Mouse (Mus musculus): Measurements from ENCODE around the gene Elmo2.
A peak's percentile ranks its signal among the peaks of the same experiment; 100 is the strongest.

Gene Elmo2

DNA sequence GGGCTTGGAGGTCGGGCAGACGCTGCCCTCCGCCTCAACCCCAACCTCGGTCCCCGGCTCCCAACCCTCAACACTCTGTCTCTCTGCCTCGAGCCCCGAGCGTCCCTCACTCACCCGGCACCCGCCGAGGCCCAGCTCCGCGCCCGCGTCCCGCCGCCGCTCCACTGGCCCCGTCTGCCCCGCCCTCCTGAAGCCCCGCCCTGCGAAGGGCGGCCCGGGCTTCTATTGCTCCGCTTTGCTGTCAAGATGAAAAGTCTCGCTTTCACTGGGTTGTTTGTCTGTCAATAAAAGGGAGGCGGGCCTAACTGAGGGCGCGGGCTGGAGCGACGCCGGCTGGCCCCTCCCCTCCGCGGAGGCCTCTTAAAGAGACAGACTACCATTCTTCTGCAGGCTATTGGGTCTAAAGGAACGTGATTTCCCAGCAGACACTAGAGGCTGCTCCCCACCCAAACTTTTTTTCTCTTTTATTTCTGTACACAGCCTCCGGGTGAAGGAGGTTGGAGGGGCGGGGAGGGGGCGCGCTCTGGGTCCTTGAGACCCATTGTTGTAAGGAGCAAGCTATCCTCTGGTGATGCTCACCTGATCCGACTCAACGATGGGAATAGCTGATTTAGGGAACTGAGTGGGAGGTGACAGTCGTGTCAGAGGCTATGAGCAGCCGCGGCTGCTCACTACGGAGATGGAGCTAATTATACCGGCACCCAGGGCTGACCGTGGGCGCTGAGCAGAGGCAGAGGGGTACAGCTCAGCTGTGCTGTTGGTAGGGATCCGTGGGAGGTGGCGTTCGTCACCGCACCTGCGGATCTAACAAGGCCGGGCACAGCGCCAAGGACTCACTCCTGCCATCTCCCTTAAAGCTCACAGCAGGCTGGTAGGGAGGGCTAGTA, at the start of gene Elmo2:
TSS of gene Elmo2 (minus strand) at position 176 of the 887 bp plus-strand sequence.
- DNase-seq (ENCODE audit: low read depth, low spot score) = peak; percentile 98

DNA sequence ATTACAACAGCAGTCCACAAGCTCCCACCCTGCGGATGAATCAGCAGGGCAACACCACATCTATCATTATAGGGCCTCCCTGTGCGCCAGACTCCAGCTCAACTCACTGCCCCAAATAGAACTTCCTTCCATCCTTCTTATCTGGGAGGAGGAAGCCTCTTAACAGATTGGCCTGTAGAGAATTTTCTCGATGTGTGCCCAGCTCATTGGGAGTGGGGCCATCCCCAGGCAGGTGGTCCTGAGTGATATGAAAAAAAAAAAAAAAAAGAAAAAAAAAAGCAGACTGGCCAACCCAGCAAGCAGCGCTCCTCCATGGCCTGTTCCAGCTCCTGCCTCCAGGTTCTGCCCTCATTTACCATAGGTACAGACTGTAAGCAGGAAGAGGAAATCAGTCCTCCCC, 49.7 kb upstream of the Elmo2 start:
- no peak for DNase-seq (ENCODE audit: low read depth, low spot score)

DNA sequence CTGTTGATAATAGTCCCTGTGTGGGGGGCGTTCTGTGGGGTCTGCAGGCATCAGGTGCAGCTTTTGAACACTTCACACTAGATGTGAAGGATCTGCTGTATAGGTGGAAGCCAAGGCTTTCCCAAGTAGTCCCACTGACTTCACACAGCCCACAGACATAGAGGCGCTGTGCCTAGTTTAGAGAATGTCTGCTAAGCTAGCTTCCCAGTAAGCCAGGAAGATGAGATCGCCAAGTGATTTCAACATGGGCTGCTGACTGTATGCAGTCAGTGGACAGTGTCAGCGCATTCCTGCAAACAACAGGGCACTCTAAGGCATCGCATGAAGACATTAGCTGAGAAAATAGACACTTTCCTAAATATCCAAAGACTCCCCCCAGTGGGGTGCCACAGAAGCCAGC, 49.2 kb upstream of the Elmo2 start:
- no peak for DNase-seq (ENCODE audit: low read depth, low spot score)

DNA sequence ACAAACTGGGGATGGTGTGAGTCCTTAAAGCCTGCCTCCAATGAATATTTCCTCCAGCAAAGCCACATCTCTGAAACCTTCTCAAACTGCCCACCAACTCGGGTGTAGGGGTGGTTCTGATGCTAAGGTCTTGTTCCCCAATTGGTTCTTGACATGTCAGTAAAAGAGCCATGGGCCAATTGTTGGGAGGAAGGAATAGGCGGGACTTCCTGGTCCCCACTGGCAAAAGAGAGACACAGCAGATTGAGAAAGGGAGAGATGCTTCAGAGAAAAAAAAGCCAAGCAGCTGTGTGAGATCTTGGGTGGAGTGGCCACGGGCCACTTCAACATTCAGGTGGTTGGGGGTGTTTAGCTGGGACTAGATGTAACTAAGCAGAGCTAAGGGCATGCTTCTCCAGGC, 44.8 kb upstream of the Elmo2 start:
- no peak for DNase-seq (ENCODE audit: low read depth, low spot score)

DNA sequence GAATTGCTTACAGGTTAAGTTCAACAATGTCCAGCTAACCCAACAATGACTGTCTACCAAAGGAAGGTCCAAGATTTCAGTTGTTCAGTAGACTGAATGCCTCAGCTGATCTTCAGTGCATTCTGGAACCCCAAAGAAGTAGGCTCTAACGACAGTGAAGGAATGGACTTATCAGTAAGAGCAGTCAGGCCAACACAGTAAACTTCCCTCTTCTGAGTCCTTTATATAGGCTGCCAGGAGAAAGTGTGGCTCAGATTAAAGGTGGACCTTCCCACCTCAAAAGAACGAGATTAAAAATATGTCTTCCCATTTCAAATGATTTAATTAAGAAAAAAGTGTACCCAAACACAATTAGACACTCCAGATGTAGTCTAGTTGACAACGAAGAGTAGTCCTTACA, 44.1 kb upstream of the Elmo2 start:
- no peak for DNase-seq (ENCODE audit: low read depth, low spot score)

DNA sequence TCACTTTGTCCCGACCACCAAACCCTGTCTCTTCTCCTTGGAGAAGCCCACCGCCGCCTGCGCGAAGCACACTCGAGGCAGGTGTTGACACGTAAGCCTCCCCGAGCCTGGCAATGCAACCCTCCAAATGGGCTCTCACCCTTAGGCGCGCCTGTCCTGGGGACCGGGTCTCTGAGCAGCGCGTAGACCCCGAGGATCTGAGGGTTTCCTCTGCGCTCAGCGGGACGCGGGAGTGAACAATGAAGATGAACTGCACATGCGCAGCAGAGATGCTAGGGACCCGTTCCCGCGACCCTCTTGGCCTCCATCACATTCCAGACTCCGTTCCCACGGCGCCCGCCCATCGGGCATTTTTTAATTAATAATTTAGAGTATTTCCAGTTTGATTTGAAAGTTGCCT, 42.2 kb upstream of the Elmo2 start, which contains the start of gene Zfp663:
TSS of gene Zfp663 (minus strand) at position 234 of the 400 bp plus-strand sequence.
- DNase-seq (ENCODE audit: low read depth, low spot score) = no peak

DNA sequence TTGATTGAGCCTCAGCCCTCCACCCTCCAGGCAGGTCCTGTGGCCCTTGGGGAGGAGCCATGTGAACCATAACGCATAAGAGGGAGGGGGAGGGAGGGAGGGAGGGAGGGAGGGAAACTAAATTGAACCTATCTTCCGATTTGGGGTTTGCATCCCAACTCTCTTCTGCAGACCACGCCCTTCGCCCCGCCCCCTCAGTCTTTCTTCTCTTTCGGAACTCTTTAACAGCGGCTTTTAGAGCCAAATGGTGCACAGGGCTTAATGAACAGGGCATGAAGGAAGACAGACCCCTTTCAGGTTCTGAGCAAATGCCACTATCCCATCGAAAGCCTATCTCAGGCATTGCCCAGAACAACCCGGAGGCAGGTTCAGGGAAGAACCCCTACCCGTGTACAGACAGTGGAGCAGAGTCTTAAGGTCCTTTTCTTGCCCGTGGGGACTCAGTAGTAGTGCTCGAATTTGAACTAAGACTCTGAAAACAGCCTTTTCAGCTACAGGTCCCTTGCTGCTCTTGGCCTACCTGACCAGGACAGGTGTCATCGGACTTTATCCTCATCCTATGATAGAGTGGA, 41.7 kb upstream of the Elmo2 start:
- DNase-seq (ENCODE audit: low read depth, low spot score) = no peak

DNA sequence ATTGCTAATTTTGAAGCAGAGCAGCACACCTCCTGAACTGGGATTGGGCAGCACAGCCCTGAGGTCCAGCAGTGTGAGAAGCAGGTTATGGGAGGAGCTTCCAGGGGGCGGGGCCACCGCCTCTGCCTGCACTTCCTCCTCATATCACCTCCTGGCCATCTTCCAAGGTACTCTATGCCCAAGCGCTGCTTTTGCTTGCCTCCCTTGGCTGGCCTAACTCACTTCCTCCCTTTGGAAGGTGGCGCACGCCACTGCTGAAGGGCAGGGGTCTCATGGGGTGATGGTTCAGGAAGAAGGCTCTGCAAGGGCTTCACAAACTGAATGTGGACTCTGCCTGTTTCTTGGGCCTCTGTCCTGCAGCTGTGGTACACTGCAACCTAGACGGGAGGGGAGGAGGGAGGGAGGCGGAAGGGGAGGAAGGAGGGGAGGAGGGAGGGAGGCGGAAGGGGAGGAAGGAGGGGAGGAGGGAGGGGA, 40.8 kb upstream of the Elmo2 start:
- DNase-seq (ENCODE audit: low read depth, low spot score) = no peak

DNA sequence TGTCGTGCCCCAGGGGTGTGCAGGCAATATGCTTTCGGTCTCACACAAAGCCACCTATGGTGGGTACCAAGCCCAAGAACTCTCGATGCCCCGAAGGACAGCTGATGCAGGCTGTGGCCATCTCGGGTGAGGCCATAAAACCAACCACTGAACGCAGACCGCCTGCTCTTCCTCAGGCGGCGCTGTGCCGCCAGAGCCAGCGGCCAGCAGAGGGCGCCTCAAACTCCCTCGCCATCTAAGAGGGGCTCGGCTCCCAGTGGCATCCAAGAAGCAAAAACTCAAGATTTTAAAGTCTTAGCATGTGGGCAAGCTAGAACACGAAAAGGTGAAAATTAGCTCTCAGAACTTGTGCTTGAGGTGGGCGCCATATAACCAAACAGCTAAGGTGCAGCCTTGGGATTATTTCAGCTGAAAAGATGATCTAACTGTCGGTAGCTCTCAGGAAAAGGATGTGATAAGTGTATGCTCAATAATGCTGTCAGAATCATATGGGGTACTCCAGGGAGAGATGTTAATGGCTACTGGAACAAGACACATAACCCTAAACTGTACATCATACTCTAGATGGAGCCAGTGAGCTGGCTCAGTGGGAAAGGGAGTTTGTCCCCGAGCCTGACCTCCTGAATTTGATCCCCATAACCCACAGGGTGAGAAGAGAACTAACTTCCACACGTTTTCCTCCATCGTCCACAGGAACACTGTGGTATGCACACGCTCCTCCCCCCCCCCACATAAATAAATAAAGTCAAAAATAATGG, 38.2 kb upstream of the Elmo2 start:
- no peak for DNase-seq (ENCODE audit: low read depth, low spot score)

DNA sequence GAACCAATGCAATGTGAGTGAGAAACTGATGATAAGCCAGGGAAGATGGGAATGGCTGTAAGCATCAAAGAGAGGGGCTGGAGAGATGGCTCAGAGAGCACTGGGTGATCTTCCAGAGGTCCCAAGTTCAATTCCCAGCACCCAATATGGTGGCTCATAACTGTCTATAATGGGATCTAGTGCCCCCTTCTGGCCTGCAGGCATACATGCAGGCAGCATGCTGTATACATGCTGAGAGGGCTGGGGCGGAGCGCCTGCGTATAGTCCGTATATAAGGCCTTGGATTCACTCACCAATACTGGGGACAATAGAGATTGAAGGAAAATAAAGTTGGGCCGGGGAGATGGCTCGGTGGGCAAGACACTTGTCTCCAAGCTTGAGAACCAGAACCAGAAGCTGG, 37.0 kb upstream of the Elmo2 start:
- no peak for DNase-seq (ENCODE audit: low read depth, low spot score)

DNA sequence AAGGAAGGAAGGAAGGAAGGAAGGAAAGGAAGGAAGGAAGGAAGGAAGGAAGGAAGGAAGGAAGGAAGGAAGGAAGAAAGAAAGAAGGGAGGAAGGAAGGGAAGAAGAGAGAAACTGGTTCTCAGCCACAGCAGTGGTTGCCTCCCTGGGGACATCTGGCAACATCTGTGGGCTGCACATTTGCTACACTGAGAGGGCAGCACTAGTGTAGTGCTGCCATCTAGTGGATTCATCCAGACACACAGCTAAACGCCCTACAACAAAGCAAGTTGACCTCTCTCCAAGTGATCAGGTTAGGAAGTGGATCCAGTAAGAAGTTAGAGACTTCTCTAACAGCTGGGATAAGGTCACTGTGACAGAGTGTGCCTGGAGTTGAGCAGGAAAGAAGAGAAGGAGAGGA, 34.6 kb upstream of the Elmo2 start:
- DNase-seq (ENCODE audit: low read depth, low spot score) = no peak

DNA sequence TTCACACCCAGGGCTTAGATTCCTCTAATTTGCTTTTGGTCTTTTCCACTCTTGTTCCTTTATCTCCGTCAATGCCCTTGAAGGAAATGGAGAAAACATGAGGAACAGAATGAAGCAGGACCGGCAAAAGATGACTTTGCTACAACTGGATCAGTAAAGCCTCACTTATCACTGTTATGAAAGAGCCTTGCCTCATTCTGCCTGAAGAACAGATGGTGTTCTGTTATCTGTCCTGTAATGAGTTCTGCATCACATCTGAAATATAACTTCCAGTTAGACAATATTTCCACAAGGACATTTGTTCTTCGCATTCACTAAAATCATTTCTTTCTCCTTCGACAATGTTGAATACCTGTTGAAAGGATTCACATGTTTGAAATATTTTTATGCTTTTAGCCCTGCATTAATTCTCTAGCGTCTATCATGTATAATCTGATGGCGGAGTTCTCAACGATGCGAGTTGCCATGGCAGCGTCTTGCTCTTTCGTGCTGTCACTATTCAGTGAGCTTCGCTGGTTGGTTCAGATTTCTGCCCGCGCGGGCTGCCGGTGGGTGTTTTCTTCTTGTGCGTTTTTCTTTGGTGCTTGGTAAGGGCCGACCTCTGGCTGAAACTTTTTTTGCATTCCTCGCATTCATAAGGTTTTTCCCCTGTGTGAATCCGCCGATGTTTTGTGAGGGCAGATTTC, 25.7 kb upstream of the Elmo2 start:
- peak; percentile 62 for DNase-seq (ENCODE audit: low read depth, low spot score)

DNA sequence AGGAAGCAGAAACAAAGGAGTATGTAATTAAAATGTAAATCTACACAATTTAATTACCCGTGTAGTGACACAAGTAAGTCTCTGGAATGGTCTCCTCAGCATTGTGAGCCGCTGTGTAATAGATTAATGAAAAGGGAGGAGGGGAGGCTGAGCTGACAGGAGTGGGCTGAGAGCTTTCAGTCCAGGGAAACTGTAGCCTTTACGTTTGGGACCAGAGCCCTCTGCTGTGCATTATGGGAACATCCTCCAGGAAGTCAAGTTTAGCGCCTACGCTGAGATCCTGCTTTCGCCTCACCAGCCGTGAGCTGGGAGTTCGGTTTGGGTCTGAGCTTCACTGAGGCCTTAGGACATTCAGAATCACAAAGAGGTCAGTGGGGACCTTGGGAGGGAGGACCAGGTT, 23.2 kb upstream of the Elmo2 start:
- no peak for DNase-seq (ENCODE audit: low read depth, low spot score)

DNA sequence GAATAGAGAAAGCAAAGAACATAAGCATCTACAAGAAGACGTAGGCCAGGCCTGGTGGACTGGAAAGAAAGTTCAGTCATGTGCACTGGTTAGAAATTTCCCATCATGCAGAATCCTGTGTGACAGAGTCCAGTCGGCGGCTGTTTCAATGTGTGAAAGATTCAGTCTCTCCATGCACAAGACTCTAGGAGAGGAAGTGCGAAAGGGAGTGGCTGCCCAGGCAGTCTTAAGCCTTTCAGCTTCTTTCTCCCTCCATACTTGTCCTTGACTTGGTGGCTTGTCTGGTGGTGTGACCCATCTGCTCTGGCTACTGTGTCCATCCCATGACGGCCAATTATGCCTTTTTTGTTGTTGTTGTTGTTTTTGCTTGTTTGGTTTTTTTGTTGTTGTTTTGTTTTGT, 19.9 kb upstream of the Elmo2 start:
- DNase-seq (ENCODE audit: low read depth, low spot score) = no peak

DNA sequence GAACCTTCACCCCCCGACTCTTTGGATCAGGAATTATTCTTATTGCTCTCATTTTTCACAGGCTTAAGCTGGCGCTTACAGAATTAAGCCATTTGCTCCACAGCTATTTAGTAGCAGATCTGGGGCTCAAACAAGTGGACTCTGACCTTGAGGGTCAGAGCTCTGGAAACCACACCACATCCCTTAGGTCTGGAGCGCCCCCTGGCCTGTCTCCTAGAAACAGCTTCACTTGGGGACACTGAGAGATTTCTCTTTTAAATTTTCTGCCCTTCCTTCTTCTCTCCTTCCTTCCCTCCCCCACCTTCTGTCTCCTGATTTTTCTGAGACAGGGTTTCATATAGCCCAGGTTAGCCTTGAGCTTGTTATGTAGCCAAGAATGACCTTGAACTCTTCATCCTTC, 10.9 kb upstream of the Elmo2 start:
- DNase-seq (ENCODE audit: low read depth, low spot score) = no peak

DNA sequence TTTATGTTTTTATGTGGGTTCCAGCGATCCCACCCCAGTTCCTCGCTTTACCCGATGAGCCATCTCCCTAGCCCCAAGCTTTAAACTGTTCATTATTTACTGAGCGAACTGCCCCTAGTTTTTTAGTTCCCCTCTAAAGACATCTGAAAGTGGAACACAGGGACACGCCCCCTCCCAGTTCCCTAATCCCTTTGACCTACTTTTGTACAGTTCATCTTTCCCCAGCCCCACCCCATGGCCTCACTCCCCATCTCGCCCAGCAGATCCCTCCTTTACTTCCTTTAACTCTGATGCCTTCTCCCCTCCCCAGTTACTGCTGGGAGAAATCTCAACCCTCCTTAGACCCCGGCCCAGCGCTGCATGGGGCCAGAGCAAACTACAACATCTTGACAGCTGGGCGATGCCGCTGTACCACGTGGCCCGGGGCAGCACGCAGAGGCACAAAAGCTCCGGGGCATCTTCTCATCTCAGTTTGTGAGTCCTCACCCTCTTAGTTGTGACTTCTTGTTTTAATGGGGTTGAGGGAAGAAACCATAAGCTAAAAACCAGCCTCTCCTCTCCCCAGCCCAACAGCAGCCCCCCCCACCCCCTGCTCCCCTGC, 6.4 kb upstream of the Elmo2 start:
- DNase-seq (ENCODE audit: low read depth, low spot score) = no peak

DNA sequence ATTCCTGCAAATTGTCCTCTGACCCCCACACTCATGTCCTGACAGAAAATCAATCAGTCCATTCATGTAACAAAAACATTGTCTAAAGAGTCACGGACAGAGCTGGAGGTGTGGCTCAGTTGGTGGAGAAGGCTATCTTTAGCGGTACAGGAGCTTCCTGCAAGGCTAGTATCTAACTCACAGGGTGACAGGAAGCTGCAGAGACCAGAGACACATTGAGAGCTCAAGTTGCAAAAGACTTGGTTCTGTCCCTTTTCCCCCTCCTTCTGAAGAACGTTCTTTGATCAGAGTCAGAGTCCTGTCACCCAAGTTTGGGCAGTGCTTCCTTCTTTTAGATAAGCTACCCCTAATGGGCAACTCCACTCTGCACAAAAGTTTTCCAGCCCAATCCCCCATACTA, 3.4 kb upstream of the Elmo2 start:
- no peak for DNase-seq (ENCODE audit: low read depth, low spot score)

DNA sequence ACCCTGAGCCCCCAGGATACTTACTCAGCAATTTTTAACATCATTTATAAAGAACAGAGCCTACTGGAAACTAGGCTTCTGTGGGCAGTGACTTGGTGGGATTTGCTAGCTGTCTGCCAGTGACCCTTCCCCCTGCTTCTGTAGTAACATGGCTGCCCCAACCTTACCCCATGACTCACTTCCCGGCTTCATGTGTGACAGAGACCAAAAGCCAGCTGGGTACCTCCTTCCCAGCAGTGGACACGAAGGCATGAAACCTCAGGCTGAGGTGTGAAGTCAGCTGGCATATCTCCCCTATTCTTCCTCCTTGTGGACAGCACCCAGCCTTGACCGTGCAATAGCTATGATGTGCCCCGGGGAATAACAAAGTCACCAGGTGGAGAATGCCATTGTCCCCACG, 2.5 kb upstream of the Elmo2 start:
- DNase-seq (ENCODE audit: low read depth, low spot score) = no peak

DNA sequence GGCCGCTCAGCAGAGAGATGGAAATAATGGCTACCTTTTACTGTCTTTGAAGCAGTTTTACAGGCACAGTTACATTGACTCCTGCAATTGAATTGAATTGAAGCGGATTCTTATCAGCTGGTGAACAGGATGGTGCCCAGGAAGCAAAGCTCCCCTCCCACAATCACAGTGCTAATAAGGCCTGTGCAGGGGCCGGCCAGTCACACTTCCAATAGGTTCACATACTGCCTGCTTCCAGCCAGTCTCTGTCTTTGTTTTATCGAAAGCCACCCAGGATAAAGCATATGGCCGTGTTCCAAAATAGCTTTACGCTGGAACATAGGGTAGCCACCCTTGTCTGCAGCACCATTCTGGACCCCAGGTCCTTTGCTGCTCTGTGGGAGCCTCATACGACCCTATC, 1.1 kb upstream of the Elmo2 start:
- DNase-seq (ENCODE audit: low read depth, low spot score) = no peak

DNA sequence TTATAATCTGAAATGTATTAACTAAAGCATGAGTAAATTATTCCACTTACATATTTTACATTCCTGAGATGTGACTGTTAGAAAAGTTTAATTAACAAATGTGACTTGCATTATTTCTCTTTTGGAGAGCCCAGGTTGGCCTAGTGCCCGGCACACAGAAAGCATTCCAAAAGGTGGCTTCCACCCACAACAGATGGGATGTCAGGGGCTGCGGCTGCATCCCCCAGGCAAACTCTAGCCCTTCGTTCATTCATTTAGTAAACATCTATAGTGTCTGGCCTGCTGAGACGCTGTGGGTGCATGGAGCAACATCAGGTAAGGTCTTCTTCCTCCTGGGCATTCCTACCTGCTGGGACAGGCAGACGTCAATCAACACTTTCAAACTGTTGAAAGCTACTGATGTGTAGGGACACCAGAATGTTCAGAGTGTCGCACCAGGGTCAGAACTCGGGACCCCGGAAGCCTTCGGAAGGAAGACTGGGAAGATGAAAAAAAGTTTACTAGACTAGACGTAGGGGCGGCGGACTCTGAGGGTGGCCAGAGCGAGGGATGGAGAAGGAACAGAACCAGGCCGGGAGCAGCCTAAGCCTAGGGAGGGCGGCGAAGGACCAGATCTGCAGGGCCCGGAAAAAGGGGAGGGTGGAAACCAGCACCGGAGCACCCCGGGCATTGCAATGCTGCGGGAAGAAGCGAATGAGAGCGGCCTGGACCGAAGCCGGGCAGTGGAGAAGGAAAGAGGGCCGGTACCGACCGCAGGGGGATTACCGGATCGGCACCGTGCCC, 567 bp downstream of the Elmo2 start:
- DNase-seq (ENCODE audit: low read depth, low spot score) = no peak

DNA sequence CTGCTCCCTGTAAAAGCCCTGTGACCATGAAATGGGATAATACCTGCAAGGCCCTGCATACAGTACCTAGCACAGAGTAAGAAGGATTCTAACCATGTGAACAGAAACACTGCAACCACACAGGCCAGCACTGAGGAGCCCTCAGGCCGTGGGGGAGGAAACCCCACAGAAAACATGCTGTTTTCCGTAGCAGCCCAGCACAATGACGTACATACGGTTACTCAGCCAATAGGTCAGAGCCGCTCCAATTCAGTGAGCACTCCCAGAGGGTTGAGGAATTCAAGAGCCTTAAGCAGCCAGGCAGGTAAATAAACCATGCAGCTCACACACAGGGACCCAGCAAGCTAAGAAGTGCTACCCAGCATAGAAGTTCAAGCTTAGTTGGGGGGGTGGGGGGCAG, 2.4 kb downstream of the Elmo2 start:
- no peak for DNase-seq (ENCODE audit: low read depth, low spot score)
